Mouse (Mus musculus): ENCODE measurements around the gene Fam196a. TPM values are rescaled to one million over a fixed set of nuclear protein-coding genes. Genes with fewer than 3 reads are reported as not detected.

Gene Fam196a
- total RNA-seq, 4 experiments from 2014 or later, result 9.4 to 13.1 (median 11.7) TPM

GRCm38 (mm10) chr7:134840066-134840465, 98.2 kb downstream of the Fam196a start:
- DNase-seq (ENCODE audit: low spot score in 2 of 2), result no peak

Measured in layer of hippocampus, adult 8-10 months (tissue).